Mouse (Mus musculus) liver, adult 2 months (tissue): ENCODE measurements at regions not wholly inside any gene's neighbourhood (a gene's known extent, or its start where the extent isn't known, plus 50 kb on each side); places are given as distances from the start of the nearest gene placed in this dataset.

ENCODE experiments used
- DNase-seq: peaks from one replicate; pipeline ENCODE4 v3.0.0-alpha.2; 2011; ENCODE audit warnings: low read depth, low spot score; ENCODE audit errors: extremely low read depth
- H3K27ac ChIP-seq: fragments of 200-500 bp; replicated peaks from 2 replicates; pipeline ENCODE4 v1.5.1; 2012; ENCODE audit warnings: low read depth, mild to moderate bottlenecking, control low read depth, inconsistent platforms, low read length; ENCODE audit not compliant: insufficient read depth
- H3K27me3 ChIP-seq: fragments of 200-500 bp; 2 replicates; pipeline ENCODE4 v1.6.1; 2012; ENCODE audit warnings: mild to moderate bottlenecking, moderate library complexity, low read length, inconsistent platforms; ENCODE audit not compliant: control insufficient read depth, insufficient read depth
- H3K36me3 ChIP-seq: fragments of 200-500 bp; 2 replicates; pipeline ENCODE4 v1.6.1; 2012; ENCODE audit warnings: low read length, inconsistent platforms; ENCODE audit not compliant: control insufficient read depth, insufficient read depth
- H3K4me1 ChIP-seq: fragments of 200-500 bp; 2 replicates; pipeline ENCODE4 v1.6.1; 2011; ENCODE audit warnings: low read length; ENCODE audit not compliant: control insufficient read depth, insufficient read depth
- H3K4me3 ChIP-seq: fragments of 200-500 bp; 2 replicates; pipeline ENCODE4 v1.5.1; 2011; ENCODE audit warnings: low read depth, mild to moderate bottlenecking, control low read depth, low read length, moderate library complexity; ENCODE audit not compliant: insufficient read depth
- H3K79me2 ChIP-seq: fragments of 200-500 bp; 2 replicates; pipeline ENCODE4 v1.6.1; 2012; ENCODE audit warnings: inconsistent platforms, mild to moderate bottlenecking, low read length, moderate library complexity; ENCODE audit not compliant: control insufficient read depth, insufficient read depth
- H3K9ac ChIP-seq: fragments of 200-500 bp; 2 replicates; pipeline ENCODE4 v1.6.1; 2012; ENCODE audit warnings: low read depth, mild to moderate bottlenecking, control low read depth, inconsistent platforms, low read length
- CTCF ChIP-seq: fragments of 200-500 bp; IDR thresholded peaks from 2 replicates; pipeline ENCODE4 v1.5.1; 2011; ENCODE audit warnings: low read depth, low read length, control low read depth
- POLR2A ChIP-seq: fragments of 200-500 bp; IDR thresholded peaks from 2 replicates; pipeline ENCODE4 v1.6.1; 2011; ENCODE audit warnings: low read length, control low read depth; ENCODE audit not compliant: insufficient read depth; ENCODE audit errors: extremely low read depth
- WGBS: fragments of 180-500 bp; shearing (Covaris S2); methylation state at CpG from one replicate; pipeline ENCODE4 v1.1.7; 2018; 5-methylcytosine and 5-hydroxymethylcytosine counted together

DNA sequence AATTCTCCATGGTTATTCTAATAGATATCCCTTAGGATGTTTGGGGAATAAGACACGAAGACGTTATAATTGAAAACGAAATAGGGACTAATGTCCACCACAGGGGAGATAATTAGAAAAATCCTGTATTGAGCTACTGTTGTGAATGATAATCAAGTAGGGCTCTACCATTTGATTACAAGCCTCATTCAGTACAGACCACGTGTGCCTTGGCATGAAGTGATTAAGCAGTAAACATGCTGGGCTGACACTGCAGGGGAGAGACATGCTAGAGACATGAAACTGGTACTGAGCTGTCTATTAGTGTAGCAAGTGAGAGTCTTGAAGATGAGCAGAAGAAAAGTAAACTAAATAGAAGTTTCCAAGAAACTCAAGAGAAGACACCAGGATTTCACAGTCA lies 797.8 kb downstream of the Efna5 start:
- WGBS, result 68% methylated on average over 4 of the region's 4 CpGs
- Histone ChIP-seq H3K4me3 (no peak overlapping the region), H3K9ac (no peak overlapping the region), H3K4me1 (no peaks in the 10 kb centered on the region), H3K79me2 (no peaks in the 10 kb centered on the region), H3K27ac (no peak overlapping the region), H3K36me3 (no peaks in the 10 kb centered on the region), H3K27me3 (no peaks in the 10 kb centered on the region)
- DNase-seq, result no peak
- no peak for TF ChIP-seq CTCF
- no peak for TF ChIP-seq POLR2A

DNA sequence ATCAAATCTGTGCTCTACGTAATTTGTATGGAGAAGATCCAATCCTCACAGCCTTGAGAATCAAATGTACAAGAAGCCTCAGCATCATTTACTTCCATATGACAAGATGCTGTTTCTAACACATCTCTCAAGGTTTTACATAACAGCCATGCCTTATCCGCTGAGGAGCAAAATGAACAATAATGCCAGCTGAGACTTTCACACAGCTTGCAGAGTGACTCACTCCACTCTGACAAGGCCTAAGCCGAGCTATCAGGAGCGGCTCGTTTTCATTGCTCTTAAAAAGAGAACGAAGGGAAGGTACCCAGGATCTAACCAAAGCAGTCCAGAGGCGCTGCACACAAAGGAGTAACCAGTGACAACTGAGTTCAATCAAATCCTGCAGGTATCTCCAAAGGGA lies 803.5 kb downstream of the Efna5 start:
- Histone ChIP-seq H3K27ac (no peak overlapping the region), H3K4me3 (no peak overlapping the region), H3K79me2 (no peaks in the 10 kb centered on the region), H3K9ac (no peak overlapping the region), H3K36me3 (no peaks in the 10 kb centered on the region), H3K27me3 (no peaks in the 10 kb centered on the region), H3K4me1 (no peaks in the 10 kb centered on the region)
- TF ChIP-seq POLR2A (no peak), CTCF (no peak)
- DNase-seq, result no peak
- WGBS, result 82% methylated on average over 7 of the region's 7 CpGs

DNA sequence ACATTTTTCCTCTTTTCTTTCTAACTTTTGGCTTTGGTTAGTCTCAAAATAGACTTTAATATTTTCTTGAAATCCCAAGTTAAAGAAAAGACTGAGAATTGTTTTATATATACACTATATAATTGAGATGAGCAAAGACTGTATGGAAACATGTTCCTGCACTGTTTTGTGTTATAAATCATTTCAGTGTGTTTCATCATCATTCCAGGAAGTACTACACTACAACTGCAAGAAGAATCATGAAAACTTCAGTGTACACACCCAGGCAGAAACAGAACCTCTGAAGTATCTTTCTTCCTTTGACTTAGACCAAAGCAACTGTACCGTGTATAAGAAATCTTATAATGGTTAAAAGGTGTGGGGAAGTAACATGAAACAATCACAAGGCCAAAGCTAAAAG lies 816.2 kb downstream of the Efna5 start:
- no peaks in the 10 kb centered on the region for H3K27me3 ChIP-seq
- H3K4me3 ChIP-seq, result no peak overlapping the region
- H3K36me3 ChIP-seq, result no peaks in the 10 kb centered on the region
- H3K79me2 ChIP-seq, result no peaks in the 10 kb centered on the region
- no peak for DNase-seq
- no peak overlapping the region for H3K9ac ChIP-seq
- no peak overlapping the region for H3K27ac ChIP-seq
- no peaks in the 10 kb centered on the region for H3K4me1 ChIP-seq
- WGBS, result 86% methylated on average over 1 of the region's 1 CpGs
- TF ChIP-seq POLR2A (no peak), CTCF (no peak)

DNA sequence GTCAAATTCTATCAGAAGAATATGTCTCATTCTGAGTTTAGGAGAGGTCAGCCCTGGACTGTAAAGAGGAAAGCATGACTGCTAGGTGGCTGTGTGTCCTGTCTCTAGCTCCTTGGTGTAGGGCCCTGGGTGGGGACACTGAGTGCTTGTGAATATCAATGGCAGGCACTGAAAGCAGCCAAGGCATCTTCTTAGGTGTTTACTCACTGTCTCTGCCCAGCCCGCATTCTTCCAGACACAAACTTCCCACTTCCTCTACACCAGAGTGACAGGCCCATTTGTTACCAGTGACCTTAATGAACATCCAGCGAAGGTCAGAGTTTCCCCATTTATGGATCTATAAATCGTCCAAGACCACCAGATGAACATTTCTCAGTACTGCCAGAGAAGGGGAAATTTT lies 823.1 kb downstream of the Efna5 start:
- no peaks in the 10 kb centered on the region for H3K4me1 ChIP-seq
- no peak for DNase-seq
- 59% methylated on average over 3 of the region's 3 CpGs for WGBS
- H3K27me3 ChIP-seq, result no peaks in the 10 kb centered on the region
- no peak overlapping the region for H3K9ac ChIP-seq
- H3K79me2 ChIP-seq, result no peaks in the 10 kb centered on the region
- no peak for TF ChIP-seq CTCF
- no peak for TF ChIP-seq POLR2A
- no peaks in the 10 kb centered on the region for H3K36me3 ChIP-seq
- H3K27ac ChIP-seq, result no peak overlapping the region
- H3K4me3 ChIP-seq, result no peak overlapping the region

DNA sequence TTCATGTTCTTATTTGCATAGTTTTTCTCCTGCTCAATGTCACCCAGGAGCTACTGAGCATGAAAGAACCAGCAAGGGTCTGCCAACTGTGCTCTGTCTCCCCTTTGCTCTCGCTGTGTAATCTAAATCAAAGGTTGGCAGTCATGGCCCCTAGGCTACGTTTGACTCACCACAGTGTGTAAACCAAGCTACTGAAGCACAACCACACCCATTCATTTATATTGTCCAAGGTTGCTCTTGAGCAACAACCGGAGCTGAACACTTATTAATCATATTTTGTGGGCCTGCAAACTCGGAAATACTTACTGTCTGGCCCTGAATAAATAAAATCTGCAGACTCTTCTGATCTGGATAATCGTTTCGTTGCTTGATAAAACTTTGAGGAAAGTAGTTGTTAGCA lies 826.3 kb downstream of the Efna5 start:
- no peaks in the 10 kb centered on the region for H3K27me3 ChIP-seq
- H3K27ac ChIP-seq, result no peak overlapping the region
- no peak for DNase-seq
- no peaks in the 10 kb centered on the region for H3K36me3 ChIP-seq
- no peaks in the 10 kb centered on the region for H3K79me2 ChIP-seq
- 66% methylated on average over 6 of the region's 6 CpGs for whole genome bisulfite sequencing
- no peak overlapping the region for H3K4me3 ChIP-seq
- no peak for TF ChIP-seq POLR2A
- no peak for TF ChIP-seq CTCF
- H3K4me1 ChIP-seq, result no peaks in the 10 kb centered on the region
- no peak overlapping the region for H3K9ac ChIP-seq

DNA sequence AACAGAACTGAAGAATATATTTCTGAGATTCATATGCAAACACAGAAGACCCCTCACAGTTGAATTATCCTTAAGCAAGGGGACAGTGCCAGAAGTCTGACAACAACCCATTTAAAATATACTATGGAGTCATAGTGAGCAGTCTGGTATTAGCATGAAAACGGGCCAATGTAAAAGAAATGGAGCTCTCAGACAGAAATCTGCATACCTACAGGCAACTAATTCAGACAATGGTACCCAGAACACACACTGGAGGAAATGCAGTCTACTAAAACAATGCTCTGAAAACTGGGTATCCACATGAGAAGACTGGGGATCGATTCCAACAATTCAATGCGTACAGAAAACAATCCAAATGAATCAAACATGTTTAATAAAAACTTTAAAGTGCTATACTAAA lies 832.1 kb downstream of the Efna5 start:
- Histone ChIP-seq H3K36me3 (no peaks in the 10 kb centered on the region), H3K9ac (no peak overlapping the region), H3K27me3 (no peaks in the 10 kb centered on the region), H3K79me2 (no peaks in the 10 kb centered on the region), H3K4me1 (no peaks in the 10 kb centered on the region), H3K27ac (no peak overlapping the region), H3K4me3 (no peak overlapping the region)
- no peak for TF ChIP-seq POLR2A
- TF ChIP-seq CTCF, result no peak
- 71% methylated on average over 3 of the region's 3 CpGs for WGBS
- no peak for DNase-seq
